Mouse (Mus musculus) adrenal gland (tissue): Measurements from ENCODE around the gene Gdpd4.

Experiments used
- intact Hi-C: fragments of 180-260 bp; cut with DNase I; formaldehyde crosslinking; loops from one replicate; pipeline ENCODE4 v1.15.1; 2025
- long read RNA-seq, 2 experiments: library from polyadenylated mRNA; unstranded; transcript quantifications; one replicate each; pipeline ENCODE4 v2.0.0; 2020; ENCODE audit warnings: borderline replicate concordance in 1 of 2; ENCODE audit not compliant: insufficient replicate concordance in 1 of 2

The Gdpd4 gene
- long read RNA-seq, experiment 1: 0 reads
- long read RNA-seq, experiment 2: 0 reads

DNA sequence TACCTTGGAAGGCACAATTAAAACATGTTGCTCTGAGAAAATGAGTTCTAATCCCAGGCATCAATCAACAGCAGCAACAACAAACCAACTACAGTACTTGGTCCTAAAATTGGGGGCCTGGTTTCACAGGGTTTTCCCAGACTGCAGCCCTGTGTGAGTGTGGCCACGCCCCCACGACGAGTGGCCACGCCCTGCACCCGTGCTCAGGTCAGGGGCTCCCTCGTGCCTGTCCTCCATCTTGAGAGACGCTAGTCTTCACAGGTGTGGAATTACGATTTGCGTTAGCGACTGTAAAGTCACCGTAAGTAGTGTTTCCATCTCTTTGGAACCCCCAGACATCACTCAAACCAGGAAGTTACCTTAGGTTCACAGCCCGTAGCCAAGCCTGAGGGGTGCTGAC, at the start of gene Gdpd4:
TSS of gene Gdpd4 (plus strand) at position 214 of the 400 bp plus-strand sequence.
- intact Hi-C loops: no loop called here

GRCm38 (mm10) chr7:97872396-97872795, 47.4 kb upstream of the Gdpd4 start:
- intact Hi-C loops: no loop called here

DNA sequence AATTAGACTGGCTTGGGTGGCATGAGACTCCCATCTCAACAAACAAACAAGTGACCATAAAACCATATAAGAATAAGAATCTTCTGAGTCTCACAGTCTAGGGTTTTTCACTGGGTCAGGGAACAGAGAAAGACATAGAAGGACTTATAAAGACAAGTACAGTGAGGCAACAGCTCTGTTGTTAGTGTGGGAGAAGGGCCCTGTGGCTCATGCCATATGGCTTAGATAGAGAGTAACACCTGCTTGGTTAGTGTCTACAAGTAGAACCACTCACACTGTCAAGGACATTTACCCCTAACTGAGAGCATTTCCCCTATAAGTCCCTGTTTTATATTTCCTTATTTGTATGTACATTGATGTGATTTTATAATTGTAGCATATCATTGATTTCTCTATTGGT, 46.4 kb upstream of the Gdpd4 start:
- intact Hi-C loops: no loop called here

DNA sequence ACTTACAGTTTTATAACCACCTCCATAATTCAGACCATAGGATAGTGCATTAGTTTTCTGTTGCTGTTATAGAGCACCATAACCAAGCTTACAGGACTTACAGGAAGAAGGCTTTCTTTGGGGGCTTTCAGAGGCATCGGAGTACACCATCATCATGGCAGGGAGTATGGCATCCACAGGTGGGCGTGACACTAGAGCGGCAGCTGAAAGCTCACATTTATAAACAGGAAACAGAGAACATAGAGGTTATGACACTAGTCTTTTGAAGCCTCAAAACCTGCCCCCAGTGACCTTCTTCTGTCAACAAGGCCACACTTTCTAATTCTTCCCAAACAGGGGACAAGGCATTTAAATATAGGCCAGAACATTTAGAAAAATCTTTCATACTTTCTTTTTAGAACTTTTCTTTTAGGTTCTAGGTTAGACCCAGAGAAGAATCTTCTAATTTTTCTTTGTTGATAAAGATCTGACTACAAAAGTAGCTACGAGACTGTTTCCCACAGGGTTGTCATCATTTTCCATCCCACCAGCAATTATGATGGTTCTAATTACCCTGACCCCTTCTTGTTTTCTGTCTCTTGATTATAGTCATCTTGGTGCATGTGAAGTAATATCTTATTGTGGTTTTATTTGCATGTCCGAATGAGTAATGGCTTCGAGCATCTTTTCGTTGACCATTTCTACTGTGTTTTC, 41.8 kb upstream of the Gdpd4 start:
- intact Hi-C loops: no loop called here

DNA sequence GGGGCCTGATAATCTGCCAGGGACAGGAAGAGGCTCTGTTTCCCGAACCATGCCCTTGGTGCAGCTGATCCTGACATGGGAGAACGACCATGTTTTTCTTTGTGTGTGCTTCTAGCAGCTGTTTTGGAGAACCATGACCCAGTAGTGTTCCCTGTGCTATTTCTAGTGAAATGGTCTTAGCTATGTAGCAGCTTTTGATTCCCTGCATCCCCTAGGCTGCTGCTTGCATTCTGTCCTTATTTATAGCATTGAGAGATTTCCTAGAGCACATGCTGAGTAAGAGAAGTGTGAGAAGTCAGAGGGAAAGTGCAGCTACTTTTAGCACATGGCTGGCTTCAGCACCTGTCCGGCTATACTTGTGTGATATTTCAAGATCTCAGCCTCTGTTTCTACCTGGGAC, 8.1 kb upstream of the Gdpd4 start:
- intact Hi-C loops: no loop called here

GRCm38 (mm10) chr7:97914833-97915516, 4.8 kb upstream of the Gdpd4 start:
- intact Hi-C loops: no loop called here

- intact Hi-C loops: no loop called here
These were observed 6.1 kb downstream of the Gdpd4 start for GRCm38 (mm10) chr7:97925819-97926218.

GRCm38 (mm10) chr7:97926978-97927377, 7.2 kb downstream of the Gdpd4 start:
- intact Hi-C loops: no loop called here

DNA sequence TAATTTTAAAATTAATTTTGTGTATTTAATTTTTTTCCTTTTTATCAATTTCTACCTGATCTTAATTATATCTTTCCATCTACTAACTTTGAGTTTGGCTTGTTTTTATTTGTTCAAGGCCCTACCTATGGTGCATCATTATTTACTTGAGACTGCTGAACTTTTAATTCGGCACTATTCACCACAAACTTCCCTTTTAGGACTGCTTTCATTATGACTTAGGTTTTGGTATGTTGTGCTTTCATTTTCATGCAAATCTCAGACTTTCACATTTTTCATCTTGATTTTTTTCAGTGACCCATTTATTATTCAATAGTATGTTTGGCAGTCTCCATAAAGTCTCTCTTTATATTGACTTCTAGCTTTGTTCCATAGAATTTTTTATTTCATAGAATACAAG, 24.7 kb downstream of the Gdpd4 start:
- intact Hi-C loops: no loop called here

- intact Hi-C loops: loop anchor here (10.0 kb wide), 1 partner anchor 128 kb away; no protein-coding TSS in a partner anchor
These were observed 52.7 kb downstream of the Gdpd4 start for GRCm38 (mm10) chr7:97972486-97972885.

GRCm38 (mm10) chr7:97977463-97977862, 57.7 kb downstream of the Gdpd4 start:
- intact Hi-C loops: loop anchor here (2.0 to 10.0 kb wide), 2 partner anchors 133 to 231 kb away; no protein-coding TSS in a partner anchor

- intact Hi-C loops: no loop called here
These were observed 64.5 kb downstream of the Gdpd4 start for GRCm38 (mm10) chr7:97984108-97984834.

DNA sequence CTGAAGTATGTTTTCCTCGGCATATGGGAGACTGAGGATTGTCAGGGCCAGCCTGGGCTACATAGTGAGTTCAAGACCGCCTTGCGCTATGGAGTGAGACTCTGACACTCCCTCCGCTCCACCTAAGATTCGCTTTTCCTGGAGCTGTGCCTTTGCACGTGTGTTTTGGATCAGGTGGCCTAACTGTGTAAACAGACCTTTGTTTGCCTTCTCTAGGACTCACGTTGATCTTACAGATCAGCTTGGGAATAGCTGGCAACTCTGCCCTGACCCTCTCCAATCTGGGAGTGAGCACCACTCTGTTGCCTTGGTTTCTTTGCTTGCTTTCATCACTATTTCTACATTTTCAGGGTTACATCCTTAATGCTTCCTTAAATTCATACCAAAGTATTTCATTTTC, 82.9 kb downstream of the Gdpd4 start:
- intact Hi-C loops: no loop called here

GRCm38 (mm10) chr7:98048101-98048824, 128.5 kb downstream of the Gdpd4 start:
- intact Hi-C loops: no loop called here

- intact Hi-C loops: no loop called here
These were observed 132.2 kb downstream of the Gdpd4 start for GRCm38 (mm10) chr7:98051980-98052379.

DNA sequence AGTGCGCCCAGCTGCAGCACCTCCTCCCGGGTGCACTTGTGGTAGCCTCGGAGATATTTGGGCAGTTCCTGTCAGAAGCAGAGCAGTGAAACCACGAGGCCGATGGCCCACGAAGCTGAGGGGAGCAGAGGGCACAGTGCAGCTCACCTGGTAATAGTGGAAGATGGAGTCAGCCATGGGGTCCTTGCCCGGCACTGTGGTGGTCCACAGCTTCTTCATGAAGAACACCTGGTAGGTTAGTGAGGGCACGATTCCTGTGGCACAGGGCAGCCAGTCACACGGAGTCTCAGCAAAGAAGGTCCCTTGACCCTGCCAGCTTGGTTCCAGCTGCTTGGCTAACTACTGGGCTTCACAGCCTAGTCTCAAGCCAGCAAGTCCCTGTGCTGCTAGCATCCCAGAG, 134.7 kb downstream of the Gdpd4 start:
- intact Hi-C loops: no loop called here

- intact Hi-C loops: no loop called here
These were observed 135.2 kb downstream of the Gdpd4 start for GRCm38 (mm10) chr7:98054942-98055341.

DNA sequence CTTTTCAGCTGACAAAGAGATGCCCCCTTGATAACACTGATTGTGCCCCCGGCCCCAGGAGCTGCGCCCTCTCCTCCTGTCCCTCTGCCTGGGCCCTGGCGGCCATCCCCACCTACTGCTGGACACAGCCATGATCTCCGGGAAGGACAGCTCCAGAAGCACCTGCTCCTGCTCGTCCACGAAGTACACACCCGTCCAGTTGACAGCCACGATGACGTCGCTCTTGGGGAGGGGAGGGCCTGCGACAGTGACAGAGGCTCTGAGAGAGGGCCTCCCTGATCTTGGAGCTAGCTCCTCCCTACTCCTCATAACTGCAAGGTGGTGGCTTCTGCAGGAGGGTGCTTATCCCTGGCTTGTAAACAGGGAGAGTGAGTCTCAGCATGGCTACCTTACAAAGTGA, 146.5 kb downstream of the Gdpd4 start:
- intact Hi-C loops: no loop called here

GRCm38 (mm10) chr7:98071620-98072019, 151.9 kb downstream of the Gdpd4 start:
- intact Hi-C loops: loop anchor here (5.0 to 10.0 kb wide), 2 partner anchors 46 to 327 kb away; partner anchors contain the start of gene Myo7a

DNA sequence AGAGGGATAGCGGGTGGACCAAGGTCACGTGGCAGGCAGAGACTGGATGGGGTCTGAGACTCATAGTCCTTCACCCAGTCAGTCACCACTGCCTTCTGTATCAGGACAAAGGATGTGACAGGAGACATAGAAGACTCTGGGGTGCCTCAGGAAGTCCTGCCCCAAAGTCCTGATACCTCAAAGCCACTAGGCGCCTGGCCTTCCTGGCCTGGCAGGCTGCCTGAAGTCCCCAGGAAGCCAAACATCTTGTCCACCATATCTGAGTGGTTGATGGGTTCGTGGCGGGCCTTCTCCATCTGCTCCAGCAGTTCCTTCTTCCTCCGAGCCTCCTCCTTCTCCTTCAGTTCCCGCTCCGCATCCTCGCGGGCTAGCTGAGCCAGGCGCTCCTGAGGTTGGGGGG, 157.7 kb downstream of the Gdpd4 start:
- intact Hi-C loops: loop anchor here (10.0 kb wide), 1 partner anchor 333 kb away; no protein-coding TSS in a partner anchor

- intact Hi-C loops: no loop called here
These were observed 162.6 kb downstream of the Gdpd4 start for GRCm38 (mm10) chr7:98082376-98082775.
